Mouse (Mus musculus): ENCODE measurements around the gene Gm49354.

DNA sequence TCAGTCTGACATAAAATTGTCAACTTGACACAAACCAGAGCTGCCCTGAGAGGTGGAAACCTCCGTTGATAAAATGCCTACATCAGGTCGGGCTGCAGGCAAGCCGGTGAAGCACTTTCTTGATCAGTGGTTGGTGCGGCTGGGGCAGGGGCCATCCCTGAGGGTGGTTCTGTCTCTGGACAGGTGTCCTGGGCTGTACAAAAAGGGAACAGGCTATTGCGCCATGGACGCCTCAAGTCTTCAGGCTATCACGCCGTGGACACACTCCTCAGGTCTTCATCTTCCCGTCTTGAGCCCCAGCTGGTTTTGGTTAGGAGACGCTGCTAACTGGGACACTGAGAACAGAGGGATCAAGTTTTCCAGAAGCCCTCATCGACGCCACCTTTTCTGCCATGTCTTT, 31.7 kb downstream of the Gm49354 start:
- no peak for TF ChIP-seq POLR2A (IDR thresholded peaks at IDR 0.05; ENCODE audit: borderline replicate concordance, extremely low read depth, insufficient read depth, insufficient read length, poor library complexity, severe bottlenecking)
- TF ChIP-seq CTCF (IDR thresholded peaks at IDR 0.05; ENCODE audit: borderline replicate concordance, extremely low read depth, insufficient read depth, insufficient read length): no peak

All from brain, embryonic 14.5 days (tissue).